Mouse (Mus musculus) c-Kit-positive CD71-negative TER-119-negative erythroid progenitor cells, embryonic 14.5 days (primary cell): ENCODE measurements around the gene Olfr484.
"Not testable (repeated sequence)": the region's sequence is repeated elsewhere in the genome, so short reads cannot be mapped to it uniquely, and the experiment has no call there.

Experiments used
- DNase-seq: peaks from one replicate; pipeline ENCODE4 v3.0.0-alpha.2; 2013; ENCODE audit warnings: low read depth

Olfr484 gene

DNA sequence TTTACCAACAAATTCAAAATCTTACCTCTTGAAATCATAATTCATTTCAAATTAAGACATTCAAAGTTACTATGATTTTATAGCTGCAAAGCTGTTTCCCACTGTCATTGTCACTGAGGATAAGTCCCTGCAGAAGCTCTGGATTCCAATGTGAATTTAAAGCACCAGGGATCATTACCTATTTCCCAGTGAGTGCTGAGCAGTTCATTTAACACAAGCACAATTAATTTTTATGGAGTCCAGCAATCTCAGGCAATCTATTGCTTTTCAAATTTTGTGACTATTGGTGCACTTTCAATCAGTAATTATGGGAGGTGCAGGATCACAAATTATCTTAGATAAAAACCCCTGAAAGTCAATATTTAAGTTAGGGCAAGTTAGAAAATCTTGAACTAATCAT is at the start of gene Olfr484:
Olfr484 (minus strand) TSS at position 101 of the 400 bp plus-strand sequence.
- DNase-seq: no peak

DNA sequence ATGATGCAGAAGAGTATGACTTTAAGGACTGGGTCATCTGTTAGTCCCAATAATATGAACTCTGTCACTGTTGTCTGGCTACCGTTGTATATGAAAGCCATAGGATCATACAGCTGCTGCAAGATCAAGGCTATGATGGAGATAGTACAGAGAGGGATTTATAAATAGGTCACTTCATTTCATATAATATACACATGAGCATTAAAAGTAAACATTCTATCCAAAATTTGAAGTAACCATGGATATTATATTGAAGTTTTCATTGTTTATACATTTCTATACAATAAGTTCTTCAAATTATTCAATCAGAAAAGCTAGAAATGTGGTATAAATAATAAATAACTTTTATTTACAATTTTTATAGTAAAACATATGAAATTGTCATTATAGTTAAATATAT is 45.4 kb upstream of the Olfr484 start, which contains the start of gene Olfr486:
Olfr486 (minus strand) TSS at position 101 of the 400 bp plus-strand sequence.
- DNase-seq: not testable (repeated sequence)

DNA sequence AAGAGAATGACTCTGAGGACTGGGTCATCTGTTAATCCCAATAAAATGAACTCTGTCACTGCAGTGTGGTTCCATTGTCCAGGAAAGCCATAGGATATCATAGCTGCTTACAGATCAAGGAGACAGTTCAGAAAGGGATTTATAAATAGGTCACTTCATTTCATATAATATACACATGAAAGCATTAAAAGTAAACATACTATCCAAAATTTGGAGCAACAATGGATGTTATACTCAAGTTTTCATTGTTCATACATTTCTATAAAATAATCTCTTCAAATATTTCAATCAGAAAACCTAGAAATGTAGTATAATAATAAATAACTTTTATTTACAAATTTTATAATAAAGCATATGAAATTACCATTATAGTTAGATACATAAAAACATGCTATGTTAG is 32.5 kb upstream of the Olfr484 start, which contains the start of gene Olfr485:
Olfr485 (minus strand) TSS at position 101 of the 400 bp plus-strand sequence.
- DNase-seq: no peak

DNA sequence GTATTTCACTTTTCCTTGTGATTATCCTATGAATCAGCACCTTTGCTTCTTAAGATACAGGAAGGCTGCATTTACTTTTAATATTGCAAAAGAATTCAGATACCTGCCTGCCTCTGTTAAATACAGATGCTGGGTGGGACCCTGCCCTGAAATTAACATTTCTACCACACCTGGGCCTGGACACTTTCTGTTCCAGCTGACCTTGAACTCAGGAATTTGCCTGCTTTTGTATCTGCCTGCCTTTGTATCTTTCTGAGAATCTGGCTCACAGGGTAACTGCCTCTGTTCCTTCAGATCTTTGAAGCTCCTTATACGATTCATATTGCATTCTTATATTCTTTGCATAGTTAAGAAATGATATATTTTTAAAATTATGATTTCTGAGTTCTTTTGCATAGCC is 5.8 kb downstream of the Olfr484 start:
- DNase-seq: no peak

DNA sequence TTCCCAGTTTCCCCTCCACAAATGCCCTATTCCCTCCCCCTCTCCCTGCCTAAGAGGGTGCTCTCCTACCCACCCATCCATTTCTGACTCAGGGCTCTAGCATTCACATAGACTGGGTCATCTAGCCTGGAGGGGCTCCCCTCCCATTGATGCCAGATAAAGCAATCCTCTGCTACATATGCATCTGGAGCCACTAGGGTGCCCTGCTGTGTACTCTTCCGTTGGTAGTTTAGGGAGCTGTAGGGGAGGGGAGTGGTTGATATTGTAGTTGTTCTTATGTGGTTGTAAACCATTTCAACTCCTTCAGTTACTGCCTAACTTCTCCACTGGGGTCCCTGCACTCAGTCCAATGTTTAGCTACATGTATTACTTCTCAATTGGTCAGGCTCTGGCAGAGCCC is 6.6 kb downstream of the Olfr484 start:
- no peak for DNase-seq

DNA sequence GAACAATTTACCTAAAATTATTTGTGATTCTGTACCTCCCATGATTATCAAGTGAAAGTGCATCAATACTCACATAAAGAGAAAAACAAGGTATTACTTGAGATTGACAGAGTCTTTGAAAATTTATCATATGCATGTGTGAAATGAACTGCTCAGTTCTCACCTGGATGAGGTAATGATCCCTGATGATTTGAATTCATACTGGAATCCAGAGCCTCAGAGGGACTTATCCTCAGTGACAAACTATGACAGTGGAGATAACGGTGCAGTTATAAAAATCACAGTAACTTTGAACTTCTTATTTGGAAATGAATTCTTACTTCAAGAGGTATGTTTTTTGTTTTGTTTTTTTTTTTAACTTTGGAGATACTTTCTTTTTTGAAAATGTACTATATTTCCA is 26.7 kb downstream of the Olfr484 start, which contains the start of gene Olfr483:
Olfr483 (plus strand) TSS at position 301 of the 400 bp plus-strand sequence.
- no peak for DNase-seq

DNA sequence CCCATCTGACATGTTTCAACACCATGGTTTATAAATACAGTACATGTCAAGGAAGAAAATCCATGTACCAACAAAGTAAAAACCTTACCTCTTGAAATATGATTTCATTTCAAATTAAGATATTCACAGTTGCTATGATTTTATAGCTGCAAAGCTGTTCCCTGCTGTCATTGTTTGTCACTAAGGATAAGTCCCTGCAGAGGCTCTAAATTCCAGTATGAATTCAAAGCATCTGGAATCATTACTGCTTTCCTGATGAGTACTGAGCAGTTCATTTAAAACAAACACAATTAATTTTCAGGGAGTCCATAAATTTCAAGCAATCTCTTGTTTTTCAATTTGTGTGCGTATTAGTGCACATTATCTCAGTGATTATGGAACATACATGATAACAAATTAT is 29.8 kb downstream of the Olfr484 start, which contains the start of gene Olfr482:
Olfr482 (minus strand) TSS at position 101 of the 400 bp plus-strand sequence.
- DNase-seq: no peak

DNA sequence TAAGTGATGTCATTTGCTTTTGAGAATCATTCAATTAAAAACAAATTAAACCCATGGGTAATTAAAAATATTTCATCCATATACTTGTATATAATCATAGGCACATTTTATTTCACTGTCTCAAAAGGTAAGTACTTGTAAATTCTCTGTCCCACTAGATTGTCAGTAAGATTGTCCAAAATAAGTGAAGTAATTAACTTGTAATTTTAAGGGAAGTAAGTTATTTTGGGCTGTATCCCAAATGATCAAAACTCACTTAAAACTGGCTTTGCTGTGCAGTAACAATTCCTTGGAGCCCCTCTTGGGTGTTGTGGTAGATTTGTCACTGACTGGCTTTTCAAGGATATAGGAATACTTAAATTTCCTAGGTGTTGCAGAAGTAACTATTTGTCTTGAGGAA is 47.7 kb downstream of the Olfr484 start, which contains the start of gene Olfr481:
Olfr481 (plus strand) TSS at position 301 of the 400 bp plus-strand sequence.
- DNase-seq: no peak
